Mouse (Mus musculus) kidney, adult 2 months (tissue): ENCODE measurements around the gene Pdcd1lg2. TPM values are rescaled to one million over a fixed set of nuclear protein-coding genes. Genes with fewer than 3 reads are reported as not detected.

Source experiments
- DNase-seq: peaks from one replicate; pipeline ENCODE4 v3.0.0; 2021
- H3K27ac ChIP-seq: fragments of 200-500 bp; 2 replicates; pipeline ENCODE4 v1.5.1; 2012; ENCODE audit warnings: low read depth, low read length, control low read depth, inconsistent platforms; ENCODE audit not compliant: insufficient read depth
- H3K27me3 ChIP-seq: fragments of 200-500 bp; replicated peaks from 2 replicates; pipeline ENCODE4 v1.6.1; 2012; ENCODE audit warnings: mild to moderate bottlenecking, moderate library complexity, low read length, inconsistent platforms; ENCODE audit not compliant: control insufficient read depth, insufficient read depth
- H3K36me3 ChIP-seq: fragments of 200-500 bp; 2 replicates; pipeline ENCODE4 v1.6.1; 2012; ENCODE audit warnings: mild to moderate bottlenecking, moderate library complexity, low read length, inconsistent platforms; ENCODE audit not compliant: control insufficient read depth, insufficient read depth
- H3K4me1 ChIP-seq: fragments of 200-500 bp; 2 replicates; pipeline ENCODE4 v1.6.1; 2011; ENCODE audit warnings: low read length; ENCODE audit not compliant: control insufficient read depth, insufficient read depth
- H3K4me3 ChIP-seq: fragments of 200-500 bp; 2 replicates; pipeline ENCODE4 v1.5.1; 2011; ENCODE audit warnings: mild to moderate bottlenecking, low read depth, low read length, control low read depth; ENCODE audit not compliant: insufficient read depth
- CTCF ChIP-seq: fragments of 200-500 bp; conservative IDR thresholded peaks from 2 replicates; pipeline ENCODE4 v1.5.1; 2011; ENCODE audit warnings: low read depth, mild to moderate bottlenecking, control low read depth, low read length, moderate library complexity, mixed read lengths; ENCODE audit not compliant: insufficient read depth, insufficient read length
- POLR2A ChIP-seq: fragments of 200-500 bp; IDR thresholded peaks from one replicate; pipeline ENCODE4 v1.6.1; 2011; ENCODE audit warnings: low read depth, low read length, control low read depth
- WGBS: fragments of 180-500 bp; shearing (Covaris S2); methylation state at CpG from one replicate; pipeline ENCODE4 v1.1.7; 2018; 5-methylcytosine and 5-hydroxymethylcytosine counted together
- polyA plus RNA-seq: library from polyadenylated mRNA; depleted of rRNA; stranded (reverse); fragments of >200 nt; gene quantifications from 2 replicates; pipeline ENCODE4 v1.2.3, GENCODE M21; 2012

Pdcd1lg2 gene
- polyA plus RNA-seq, 1 experiment = 0.17 TPM

- DNase-seq = no peak
- WGBS = 55% methylated on average over 3 of the region's 3 CpGs
- Histone ChIP-seq H3K27ac (no peak overlapping the region), H3K27me3 (no peaks in the 10 kb centered on the region), H3K4me3 (no peak overlapping the region), H3K36me3 (no peaks in the 10 kb centered on the region), H3K4me1 (no peaks in the 10 kb centered on the region)
- TF ChIP-seq POLR2A = no peak
- no peak for TF ChIP-seq CTCF
These were observed 8.8 kb downstream of the Pdcd1lg2 start for GRCm38 (mm10) chr19:29419506-29419905.

- no peak overlapping the region for H3K27ac ChIP-seq
- no peaks in the 10 kb centered on the region for H3K36me3 ChIP-seq
- no peaks in the 10 kb centered on the region for H3K4me1 ChIP-seq
- no peak for TF ChIP-seq CTCF
- H3K4me3 ChIP-seq = no peak overlapping the region
- H3K27me3 ChIP-seq = no peaks in the 10 kb centered on the region
- DNase-seq = peak; percentile 9
These were observed 9.2 kb downstream of the Pdcd1lg2 start for GRCm38 (mm10) chr19:29419946-29420345.

GRCm38 (mm10) chr19:29420397-29420796 lies 9.7 kb downstream of the Pdcd1lg2 start:
- Histone ChIP-seq H3K4me1 (no peaks in the 10 kb centered on the region), H3K27me3 (no peaks in the 10 kb centered on the region), H3K36me3 (no peaks in the 10 kb centered on the region), H3K4me3 (no peak overlapping the region), H3K27ac (no peak overlapping the region)
- no peak for DNase-seq
- 81% methylated on average over 8 of the region's 8 CpGs for WGBS
- TF ChIP-seq POLR2A = no peak
- no peak for TF ChIP-seq CTCF

- H3K27ac ChIP-seq = no peak overlapping the region
- WGBS = 84% methylated on average over 16 of the region's 16 CpGs
- no peaks in the 10 kb centered on the region for H3K27me3 ChIP-seq
- DNase-seq = no peak
- H3K4me3 ChIP-seq = no peak overlapping the region
- TF ChIP-seq POLR2A = no peak
- no peak for TF ChIP-seq CTCF
- H3K36me3 ChIP-seq = no peaks in the 10 kb centered on the region
- H3K4me1 ChIP-seq = no peaks in the 10 kb centered on the region
These were observed 11.4 kb downstream of the Pdcd1lg2 start for GRCm38 (mm10) chr19:29422013-29422645.

- 90% methylated on average over 7 of the region's 7 CpGs for WGBS
- Histone ChIP-seq H3K4me1 (no peaks in the 10 kb centered on the region), H3K4me3 (no peak overlapping the region), H3K27me3 (no peaks in the 10 kb centered on the region), H3K36me3 (no peaks in the 10 kb centered on the region), H3K27ac (no peak overlapping the region)
- TF ChIP-seq CTCF (no peak), POLR2A (no peak)
- DNase-seq = no peak
These were observed 12.1 kb downstream of the Pdcd1lg2 start for GRCm38 (mm10) chr19:29422796-29423195.

GRCm38 (mm10) chr19:29430516-29430915 lies 19.8 kb downstream of the Pdcd1lg2 start:
- H3K4me1 ChIP-seq = no peaks in the 10 kb centered on the region
- 89% methylated on average over 3 of the region's 3 CpGs for WGBS
- H3K27ac ChIP-seq = no peak overlapping the region
- no peak overlapping the region for H3K4me3 ChIP-seq
- TF ChIP-seq CTCF (no peak), POLR2A (no peak)
- no peaks in the 10 kb centered on the region for H3K27me3 ChIP-seq
- no peak for DNase-seq
- H3K36me3 ChIP-seq = no peaks in the 10 kb centered on the region

- WGBS = 79% methylated on average over 3 of the region's 3 CpGs
- DNase-seq = no peak
- TF ChIP-seq CTCF (no peak), POLR2A (no peak)
- H3K4me1 ChIP-seq = no peaks in the 10 kb centered on the region
- H3K27ac ChIP-seq = no peak overlapping the region
- no peaks in the 10 kb centered on the region for H3K36me3 ChIP-seq
- H3K27me3 ChIP-seq = no peaks in the 10 kb centered on the region
- H3K4me3 ChIP-seq = no peak overlapping the region
These were observed 20.2 kb downstream of the Pdcd1lg2 start for GRCm38 (mm10) chr19:29430953-29431352.
